Mouse (Mus musculus): ENCODE measurements around the gene Lgi1. TPM values are rescaled to one million over a fixed set of nuclear protein-coding genes. Genes with fewer than 3 reads are reported as not detected.

The Lgi1 gene
- polyA plus RNA-seq, 1 experiment from 2014 or later, result not detected

DNA sequence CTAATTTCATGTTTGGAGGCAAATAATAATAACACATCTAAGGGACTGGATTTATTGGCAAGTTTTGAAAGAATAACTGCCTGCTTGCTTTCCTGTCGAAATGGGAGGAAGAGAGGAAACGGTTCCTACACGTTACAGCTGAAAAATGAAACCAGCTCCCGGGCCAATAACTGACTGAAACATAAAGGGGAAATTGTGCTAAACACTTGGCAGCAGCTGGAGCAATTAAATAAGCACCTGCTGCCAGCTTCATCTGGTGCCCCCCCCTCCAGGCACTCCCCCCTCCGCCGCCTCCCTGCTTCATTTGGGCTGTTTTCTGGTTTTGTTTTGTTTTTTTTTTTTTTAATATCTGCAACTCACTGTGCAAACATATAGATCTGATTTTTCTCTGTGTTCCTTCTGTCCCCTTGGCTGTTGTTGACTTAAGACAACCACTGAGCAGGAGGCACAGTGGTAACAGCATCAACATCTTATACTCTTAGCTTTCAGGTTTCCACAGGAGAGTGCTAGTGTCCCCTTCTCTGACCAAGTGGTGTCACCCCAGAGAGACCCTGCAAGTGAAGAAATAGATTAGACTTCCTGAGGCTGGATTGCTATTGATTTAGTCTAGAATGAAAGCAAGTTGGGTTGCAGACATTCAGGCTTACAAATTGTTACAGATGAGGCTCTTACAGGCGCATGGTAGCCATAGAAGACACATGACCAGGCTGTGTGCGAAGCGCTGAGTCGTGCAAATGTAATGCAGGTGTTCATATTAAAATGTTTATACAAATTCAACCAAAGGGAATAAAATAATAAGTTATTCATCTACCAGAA is 18.8 kb upstream of the Lgi1 start:
- H3K9ac ChIP-seq, result no peak overlapping the region
- no peak overlapping the region for H3K4me2 ChIP-seq
- no peak overlapping the region for H3K4me3 ChIP-seq (ENCODE audit: low read depth, low read length)
- DNase-seq, result no peak
- WGBS, result 56% methylated on average over 10 of the region's 10 CpGs
- no peak overlapping the region for H3K27ac ChIP-seq (ENCODE audit: low read depth)
- H3K36me3 ChIP-seq (ENCODE audit: insufficient read depth), result no peaks in the 10 kb centered on the region
- no peaks in the 10 kb centered on the region for H3K9me3 ChIP-seq (ENCODE audit: low read depth, low read length)
- H3K27me3 ChIP-seq (ENCODE audit: insufficient read depth, low read length), result no peaks in the 10 kb centered on the region
- no peak for TF ChIP-seq CTCF (IDR thresholded peaks at IDR 0.05; ENCODE audit: low read depth)
- no peaks in the 10 kb centered on the region for H3K4me1 ChIP-seq (ENCODE audit: insufficient read depth)
- no peak for ATAC-seq (ENCODE audit: insufficient read depth)

DNA sequence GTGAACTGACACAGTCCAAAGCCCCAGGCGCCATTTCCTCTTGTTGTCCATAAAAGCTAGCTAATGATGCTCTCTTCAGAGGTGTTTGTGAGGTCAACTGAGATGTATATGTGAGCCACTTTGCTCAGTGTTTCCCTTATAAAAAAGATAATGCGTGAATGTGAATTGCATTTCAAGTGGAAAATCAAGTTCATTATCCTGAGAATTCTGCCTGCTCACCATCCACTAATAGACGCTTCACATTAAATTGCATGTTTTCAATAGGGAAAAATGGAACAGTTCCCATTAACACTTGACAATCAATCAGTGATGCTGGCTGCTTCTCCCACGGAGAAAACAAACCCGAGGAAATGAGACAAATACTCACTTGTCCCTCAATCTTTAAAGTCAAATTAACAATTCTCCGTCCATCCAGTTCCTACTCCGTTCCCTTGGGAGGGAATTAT is 18.1 kb upstream of the Lgi1 start:
- TF ChIP-seq CTCF (IDR thresholded peaks at IDR 0.05; ENCODE audit: low read depth), result no peak
- ATAC-seq (ENCODE audit: insufficient read depth) (no peak), DNase-seq (no peak)
- Histone ChIP-seq H3K27me3 (ENCODE audit: insufficient read depth, low read length) (no peaks in the 10 kb centered on the region), H3K9me3 (ENCODE audit: low read depth, low read length) (no peaks in the 10 kb centered on the region), H3K4me3 (ENCODE audit: low read depth, low read length) (no peak overlapping the region), H3K36me3 (ENCODE audit: insufficient read depth) (no peaks in the 10 kb centered on the region), H3K4me2 (no peak overlapping the region), H3K4me1 (ENCODE audit: insufficient read depth) (no peaks in the 10 kb centered on the region), H3K9ac (no peak overlapping the region), H3K27ac (ENCODE audit: low read depth) (no peak overlapping the region)
- 80% methylated on average over 7 of the region's 7 CpGs for WGBS

DNA sequence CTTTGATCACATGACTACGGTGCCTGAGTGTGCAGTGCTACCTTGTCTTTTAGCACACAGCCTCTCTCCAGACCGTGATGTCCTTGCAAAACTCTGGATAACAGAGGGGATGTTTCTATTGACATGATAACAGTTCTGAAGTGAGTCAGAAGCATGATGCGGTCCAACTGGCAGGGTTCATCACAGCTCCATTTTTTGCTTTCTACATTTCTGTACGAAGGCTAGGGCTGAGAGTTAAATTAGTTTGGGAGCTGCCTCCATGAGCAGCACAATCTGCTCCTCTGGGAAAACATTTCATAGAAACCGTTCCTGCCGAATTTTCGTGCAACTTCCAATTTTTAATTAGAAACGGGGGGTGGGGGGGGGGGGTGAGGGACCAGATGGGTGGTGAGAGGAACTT is 14.7 kb upstream of the Lgi1 start:
- no peaks in the 10 kb centered on the region for H3K27me3 ChIP-seq (ENCODE audit: insufficient read depth, low read length)
- no peak overlapping the region for H3K27ac ChIP-seq (ENCODE audit: low read depth)
- H3K4me2 ChIP-seq, result no peak overlapping the region
- WGBS, result 77% methylated on average over 8 of the region's 8 CpGs
- H3K9me3 ChIP-seq (ENCODE audit: low read depth, low read length), result no peaks in the 10 kb centered on the region
- DNase-seq, result no peak
- H3K36me3 ChIP-seq (ENCODE audit: insufficient read depth), result no peaks in the 10 kb centered on the region
- no peaks in the 10 kb centered on the region for H3K4me1 ChIP-seq (ENCODE audit: insufficient read depth)
- H3K4me3 ChIP-seq (ENCODE audit: low read depth, low read length), result no peak overlapping the region
- H3K9ac ChIP-seq, result no peak overlapping the region
- no peak for TF ChIP-seq CTCF (IDR thresholded peaks at IDR 0.05; ENCODE audit: low read depth)
- no peak for ATAC-seq (ENCODE audit: insufficient read depth)

DNA sequence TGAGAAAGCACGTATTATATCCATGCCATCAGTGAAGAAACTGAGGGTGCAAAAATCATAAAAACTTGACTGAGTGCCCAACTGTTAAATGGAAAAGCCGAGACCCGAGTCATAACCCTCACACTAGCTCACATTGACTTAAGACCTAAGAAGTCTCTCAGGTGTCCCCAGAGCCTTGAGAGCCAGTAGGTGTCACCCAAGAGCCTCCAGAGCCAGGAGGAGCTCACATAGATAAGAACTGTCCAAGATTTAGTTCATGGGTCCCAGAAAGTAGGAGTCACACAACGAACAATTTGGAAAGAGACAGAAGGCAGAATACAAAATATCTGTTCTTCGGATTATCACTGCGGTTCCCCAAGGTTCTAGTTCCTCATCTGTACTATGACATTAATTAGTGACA is 10.5 kb upstream of the Lgi1 start:
- no peaks in the 10 kb centered on the region for H3K4me1 ChIP-seq (ENCODE audit: insufficient read depth)
- WGBS, result 55% methylated on average over 6 of the region's 6 CpGs
- no peaks in the 10 kb centered on the region for H3K9me3 ChIP-seq (ENCODE audit: low read depth, low read length)
- H3K9ac ChIP-seq, result no peak overlapping the region
- H3K27ac ChIP-seq (ENCODE audit: low read depth), result no peak overlapping the region
- DNase-seq (peak; percentile 64), ATAC-seq (ENCODE audit: insufficient read depth) (no peak)
- H3K27me3 ChIP-seq (ENCODE audit: insufficient read depth, low read length), result no peaks in the 10 kb centered on the region
- H3K4me3 ChIP-seq (ENCODE audit: low read depth, low read length), result no peak overlapping the region
- peak; percentile 59 for TF ChIP-seq CTCF (IDR thresholded peaks at IDR 0.05; ENCODE audit: low read depth)
- H3K4me2 ChIP-seq, result no peak overlapping the region
- no peaks in the 10 kb centered on the region for H3K36me3 ChIP-seq (ENCODE audit: insufficient read depth)

DNA sequence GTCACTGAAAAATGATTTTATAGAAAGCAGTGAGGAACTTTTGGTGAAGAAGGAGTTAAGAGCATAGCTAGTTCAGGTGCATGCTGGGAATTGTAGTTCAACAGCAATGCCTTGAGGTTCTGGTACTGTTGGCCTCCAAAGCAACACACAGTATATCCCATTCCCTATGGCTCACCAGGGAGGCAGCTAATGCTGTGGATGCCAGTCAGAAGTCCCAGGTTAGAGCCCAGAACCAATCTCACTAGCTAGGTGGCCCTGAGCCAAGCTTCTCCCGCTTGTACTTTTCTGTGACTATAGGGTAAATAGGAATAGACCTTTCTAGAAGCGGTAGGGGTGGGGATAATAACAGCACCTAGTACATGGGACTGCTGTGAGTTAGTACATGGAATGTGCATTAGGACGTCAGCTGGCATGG is 5.7 kb upstream of the Lgi1 start:
- ATAC-seq (ENCODE audit: insufficient read depth) (no peak), DNase-seq (no peak)
- no peak for TF ChIP-seq CTCF (IDR thresholded peaks at IDR 0.05; ENCODE audit: low read depth)
- Histone ChIP-seq H3K36me3 (ENCODE audit: insufficient read depth) (no peaks in the 10 kb centered on the region), H3K4me1 (ENCODE audit: insufficient read depth) (no peaks in the 10 kb centered on the region), H3K4me3 (ENCODE audit: low read depth, low read length) (no peak overlapping the region), H3K27ac (ENCODE audit: low read depth) (no peak overlapping the region), H3K9ac (no peak overlapping the region), H3K4me2 (no peak overlapping the region), H3K9me3 (ENCODE audit: low read depth, low read length) (no peaks in the 10 kb centered on the region), H3K27me3 (ENCODE audit: insufficient read depth, low read length) (no peaks in the 10 kb centered on the region)
- 71% methylated on average over 3 of the region's 3 CpGs for WGBS

DNA sequence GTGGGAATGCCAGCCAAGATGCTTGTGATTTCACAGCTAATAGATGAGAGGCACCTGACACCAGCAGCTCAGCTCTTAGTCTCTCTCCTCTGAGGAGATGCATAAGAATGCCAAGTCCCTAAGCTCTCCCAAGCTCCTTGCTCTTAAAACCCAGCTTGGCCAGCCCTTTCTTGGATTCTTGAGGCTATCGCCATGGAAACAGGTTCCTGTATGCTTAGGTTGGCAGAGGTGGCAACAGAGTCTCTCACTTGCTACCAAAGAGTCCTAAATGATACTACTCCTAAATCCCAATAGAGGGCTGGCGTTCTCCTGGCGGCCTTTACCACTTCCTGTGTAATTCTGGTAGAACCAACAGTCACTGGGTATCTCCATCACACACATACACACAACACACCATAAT is 4.9 kb upstream of the Lgi1 start:
- H3K27me3 ChIP-seq (ENCODE audit: insufficient read depth, low read length), result 0 out of 2 replicates have a peak, but pooled peaks cover 4% of the 10 kb centered on the region
- no peak overlapping the region for H3K4me3 ChIP-seq (ENCODE audit: low read depth, low read length)
- DNase-seq, result no peak
- no peak overlapping the region for H3K27ac ChIP-seq (ENCODE audit: low read depth)
- WGBS, result 80% methylated on average over 3 of the region's 3 CpGs
- no peak for ATAC-seq (ENCODE audit: insufficient read depth)
- H3K4me2 ChIP-seq, result no peak overlapping the region
- H3K9ac ChIP-seq, result no peak overlapping the region
- no peaks in the 10 kb centered on the region for H3K4me1 ChIP-seq (ENCODE audit: insufficient read depth)
- no peaks in the 10 kb centered on the region for H3K9me3 ChIP-seq (ENCODE audit: low read depth, low read length)
- no peak for TF ChIP-seq CTCF (IDR thresholded peaks at IDR 0.05; ENCODE audit: low read depth)
- no peaks in the 10 kb centered on the region for H3K36me3 ChIP-seq (ENCODE audit: insufficient read depth)

DNA sequence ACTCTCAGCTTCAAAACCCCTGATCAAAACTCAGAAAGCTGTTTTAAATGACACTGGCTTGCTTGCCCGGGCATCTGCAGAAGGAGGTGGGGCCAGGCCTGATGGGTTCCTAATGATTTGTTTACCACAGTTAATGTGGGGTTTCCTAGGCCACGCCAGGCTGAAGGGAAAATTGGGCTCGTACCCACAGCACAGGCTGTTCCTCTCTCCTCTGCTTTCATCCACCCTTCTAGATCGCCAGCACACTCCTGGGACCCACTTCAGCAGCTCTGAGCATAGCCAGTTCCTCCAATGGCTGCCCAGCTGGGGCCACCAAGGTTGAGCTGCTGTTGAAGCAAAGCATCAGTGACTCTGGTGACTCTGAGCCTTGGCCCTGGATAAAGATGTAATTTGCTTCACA is 4.0 kb upstream of the Lgi1 start:
- Histone ChIP-seq H3K9me3 (ENCODE audit: low read depth, low read length) (no peaks in the 10 kb centered on the region), H3K27me3 (ENCODE audit: insufficient read depth, low read length) (peaks cover 9% of the 10 kb centered on the region; the same call in 1 of the 2 replicates), H3K4me1 (ENCODE audit: insufficient read depth) (no peaks in the 10 kb centered on the region), H3K9ac (no peak overlapping the region), H3K4me3 (ENCODE audit: low read depth, low read length) (no peak overlapping the region), H3K4me2 (no peak overlapping the region), H3K36me3 (ENCODE audit: insufficient read depth) (no peaks in the 10 kb centered on the region), H3K27ac (ENCODE audit: low read depth) (no peak overlapping the region)
- 40% methylated on average over 4 of the region's 4 CpGs for WGBS
- no peak for DNase-seq
- ATAC-seq (ENCODE audit: insufficient read depth), result no peak
- TF ChIP-seq CTCF (IDR thresholded peaks at IDR 0.05; ENCODE audit: low read depth), result no peak
